Mouse (Mus musculus) forebrain, embryonic 12.5 days (tissue): ENCODE measurements at regions not wholly inside any gene's neighbourhood (a gene's known extent, or its start where the extent isn't known, plus 50 kb on each side); places are given as distances from the start of the nearest gene placed in this dataset.

ENCODE experiments used
- ATAC-seq: fragments of 200-750 bp; cut with Nextera tagmentation; 2 replicates; pipeline ENCODE4 v1.8.0; 2017; ENCODE audit warnings: moderate TSS enrichment; ENCODE audit not compliant: low FRiP score
- H3K27ac ChIP-seq: fragments of 300-500 bp; sonication (generic); 2 replicates; pipeline ENCODE4 v1.5.1; 2016; ENCODE audit warnings: mild to moderate bottlenecking
- H3K27me3 ChIP-seq: fragments of 300-500 bp; sonication (generic); 2 replicates; pipeline ENCODE4 v1.6.1; 2016; ENCODE audit warnings: mild to moderate bottlenecking
- H3K36me3 ChIP-seq: fragments of 300-500 bp; sonication (generic); replicated peaks from 2 replicates; pipeline ENCODE4 v1.6.1; 2016; ENCODE audit warnings: mild to moderate bottlenecking
- H3K4me1 ChIP-seq: fragments of 300-500 bp; sonication (generic); 2 replicates; pipeline ENCODE4 v1.6.1; 2016
- H3K4me2 ChIP-seq: fragments of 300-500 bp; sonication (generic); 2 replicates; pipeline ENCODE4 v1.6.1; 2016; ENCODE audit warnings: mild to moderate bottlenecking, moderate library complexity
- H3K4me3 ChIP-seq: fragments of 300-500 bp; sonication (generic); replicated peaks from 2 replicates; pipeline ENCODE4 v1.5.1; 2016; ENCODE audit warnings: mild to moderate bottlenecking
- H3K9ac ChIP-seq: fragments of 300-500 bp; sonication (generic); 2 replicates; pipeline ENCODE4 v1.6.1; 2016; ENCODE audit warnings: mild to moderate bottlenecking
- H3K9me3 ChIP-seq: fragments of 300-500 bp; sonication (generic); 2 replicates; pipeline ENCODE4 v1.6.1; 2016
- WGBS: fragments of 180-500 bp; shearing (Covaris S2); methylation state at CpG from one replicate; pipeline ENCODE4 v1.1.7; 2016; 5-methylcytosine and 5-hydroxymethylcytosine counted together

DNA sequence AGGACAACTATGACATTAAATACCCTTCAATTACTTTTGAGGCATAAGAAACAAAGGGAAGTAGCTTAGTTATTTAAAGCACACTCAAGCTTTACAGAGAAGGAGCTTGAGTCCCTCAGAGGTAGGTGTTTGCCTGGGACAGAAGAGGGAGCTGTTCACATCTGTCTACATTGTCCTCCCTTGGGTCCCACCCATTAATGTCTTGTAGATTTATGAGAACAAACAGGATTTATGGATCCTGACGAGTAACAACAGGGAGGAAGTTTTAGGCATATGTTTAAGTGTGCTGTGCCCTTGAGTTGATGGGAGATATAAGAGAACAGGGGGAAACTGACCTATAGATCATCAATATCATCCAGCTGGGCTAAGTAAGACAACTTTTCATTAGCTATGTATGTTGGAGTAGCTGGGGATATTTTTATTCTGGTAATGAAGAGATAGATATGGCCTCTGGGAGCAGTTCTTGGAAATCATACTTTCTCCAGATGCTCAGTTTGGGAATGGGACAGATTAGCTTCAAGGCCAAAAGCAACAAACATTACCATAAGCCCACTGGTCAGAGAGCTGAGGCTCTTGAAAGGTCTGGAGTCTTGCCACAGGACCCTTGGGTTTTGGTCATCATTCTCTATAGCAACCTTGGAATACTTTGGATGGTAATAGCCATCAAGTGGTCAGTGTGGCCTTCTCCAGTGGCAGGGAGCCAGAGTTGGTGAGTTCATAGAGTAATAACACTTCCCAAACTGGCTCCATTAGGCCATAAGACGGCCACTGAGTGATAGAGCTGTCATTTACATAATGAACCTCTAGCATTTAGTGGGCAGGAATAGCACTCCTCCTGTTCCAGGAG lies 487.3 kb downstream of the Meis1 start:
- 76% methylated on average over 2 of the region's 2 CpGs for WGBS
- H3K27ac ChIP-seq, result no peak overlapping the region
- no peak overlapping the region for H3K4me3 ChIP-seq
- H3K27me3 ChIP-seq, result no peaks in the 10 kb centered on the region
- H3K36me3 ChIP-seq, result no peaks in the 10 kb centered on the region
- H3K4me2 ChIP-seq, result no peak overlapping the region
- H3K9me3 ChIP-seq, result no peaks in the 10 kb centered on the region
- no peaks in the 10 kb centered on the region for H3K4me1 ChIP-seq
- no peak for ATAC-seq
- H3K9ac ChIP-seq, result no peak overlapping the region

- Histone ChIP-seq H3K9me3 (no peaks in the 10 kb centered on the region), H3K27ac (no peak overlapping the region), H3K9ac (no peak overlapping the region), H3K4me2 (no peak overlapping the region), H3K36me3 (no peaks in the 10 kb centered on the region), H3K27me3 (no peaks in the 10 kb centered on the region), H3K4me1 (no peaks in the 10 kb centered on the region), H3K4me3 (no peak overlapping the region)
- WGBS, result 70% methylated on average over 4 of the region's 4 CpGs
- no peak for ATAC-seq
Measured at GRCm38 (mm10) chr11:18528568-18528967, 490.2 kb downstream of the Meis1 start.

GRCm38 (mm10) chr11:18495108-18495757 lies 523.6 kb downstream of the Meis1 start:
- Histone ChIP-seq H3K27me3 (no peaks in the 10 kb centered on the region), H3K36me3 (no peaks in the 10 kb centered on the region), H3K4me2 (no peak overlapping the region), H3K9me3 (no peaks in the 10 kb centered on the region), H3K4me1 (0 out of 2 replicates have a peak, but pooled peaks cover 4% of the 10 kb centered on the region), H3K9ac (no peak overlapping the region), H3K4me3 (no peak overlapping the region), H3K27ac (no peak overlapping the region)
- 55% methylated on average over 6 of the region's 6 CpGs for WGBS
- ATAC-seq, result no peak

DNA sequence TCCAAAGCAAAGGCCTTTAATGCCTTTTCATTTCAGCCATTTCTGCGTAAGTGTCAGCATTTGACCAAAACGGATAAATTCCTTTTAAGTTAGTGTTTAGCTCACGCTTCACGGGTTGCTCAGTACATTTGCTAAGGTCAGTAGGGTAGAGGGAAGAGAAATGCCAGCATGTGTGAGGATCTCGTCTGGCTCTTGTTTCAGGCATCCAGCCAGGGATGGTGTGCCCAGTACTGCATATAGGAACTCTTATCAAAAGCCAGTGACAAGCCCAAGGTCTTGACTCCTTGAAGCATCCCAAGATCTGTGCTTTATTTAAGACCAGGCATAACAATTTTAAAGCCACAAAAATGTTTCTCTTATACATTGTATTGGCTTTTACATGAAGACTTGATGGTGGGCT lies 524.8 kb downstream of the Meis1 start:
- Histone ChIP-seq H3K4me2 (no peak overlapping the region), H3K9ac (no peak overlapping the region), H3K27ac (no peak overlapping the region), H3K4me1 (0 out of 2 replicates have a peak, but pooled peaks cover 4% of the 10 kb centered on the region), H3K27me3 (no peaks in the 10 kb centered on the region), H3K36me3 (no peaks in the 10 kb centered on the region), H3K4me3 (no peak overlapping the region), H3K9me3 (no peaks in the 10 kb centered on the region)
- no peak for ATAC-seq
- 26% methylated on average over 5 of the region's 5 CpGs for WGBS

GRCm38 (mm10) chr11:18493086-18493485 lies 525.7 kb downstream of the Meis1 start:
- Histone ChIP-seq H3K9me3 (no peaks in the 10 kb centered on the region), H3K4me2 (no peak overlapping the region), H3K9ac (no peak overlapping the region), H3K27me3 (no peaks in the 10 kb centered on the region), H3K36me3 (no peaks in the 10 kb centered on the region), H3K27ac (no peak overlapping the region), H3K4me1 (0 out of 2 replicates have a peak, but pooled peaks cover 4% of the 10 kb centered on the region), H3K4me3 (no peak overlapping the region)
- no peak for ATAC-seq
- 15% methylated on average over 2 of the region's 2 CpGs for WGBS

DNA sequence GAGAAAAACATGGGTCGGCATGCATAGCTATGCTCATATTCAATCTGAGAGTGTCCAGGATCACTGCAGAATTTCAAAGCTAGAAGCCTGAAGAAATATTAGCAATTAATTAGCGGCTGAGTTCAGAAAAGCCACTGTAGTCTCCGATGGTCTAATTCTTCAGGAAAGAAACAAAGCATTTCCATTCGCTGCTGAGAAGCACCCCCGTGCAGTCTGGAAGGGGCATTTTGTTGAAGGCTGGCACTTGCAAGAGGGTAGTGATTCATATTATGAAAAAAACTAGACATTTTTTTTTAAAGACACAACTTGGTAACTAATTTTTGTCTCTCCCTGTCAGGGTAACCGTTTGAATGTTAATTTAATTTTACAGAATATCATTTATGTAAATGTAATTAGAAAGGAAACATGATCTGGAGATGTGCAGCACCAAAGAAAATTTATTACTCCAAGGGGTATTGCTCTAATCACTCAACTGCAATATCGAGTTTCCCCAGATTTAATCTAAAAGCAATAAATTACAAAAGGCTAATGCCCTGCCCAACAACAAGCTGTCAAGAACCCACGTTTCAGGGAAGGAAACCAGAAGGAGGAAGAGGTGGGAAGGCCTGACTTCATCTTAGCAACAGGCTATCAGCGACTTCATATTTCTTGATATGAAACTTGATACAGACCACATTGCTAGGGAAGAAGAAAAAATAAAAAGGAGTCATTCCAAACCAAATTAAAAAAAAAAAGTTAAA lies 529.1 kb downstream of the Meis1 start:
- no peak overlapping the region for H3K9ac ChIP-seq
- H3K36me3 ChIP-seq, result no peaks in the 10 kb centered on the region
- H3K4me3 ChIP-seq, result no peak overlapping the region
- no peaks in the 10 kb centered on the region for H3K9me3 ChIP-seq
- H3K4me1 ChIP-seq, result 0 out of 2 replicates have a peak, but pooled peaks cover 4% of the 10 kb centered on the region
- ATAC-seq, result no peak
- no peak overlapping the region for H3K27ac ChIP-seq
- WGBS, result 76% methylated on average over 9 of the region's 9 CpGs
- H3K27me3 ChIP-seq, result no peaks in the 10 kb centered on the region
- H3K4me2 ChIP-seq, result no peak overlapping the region

DNA sequence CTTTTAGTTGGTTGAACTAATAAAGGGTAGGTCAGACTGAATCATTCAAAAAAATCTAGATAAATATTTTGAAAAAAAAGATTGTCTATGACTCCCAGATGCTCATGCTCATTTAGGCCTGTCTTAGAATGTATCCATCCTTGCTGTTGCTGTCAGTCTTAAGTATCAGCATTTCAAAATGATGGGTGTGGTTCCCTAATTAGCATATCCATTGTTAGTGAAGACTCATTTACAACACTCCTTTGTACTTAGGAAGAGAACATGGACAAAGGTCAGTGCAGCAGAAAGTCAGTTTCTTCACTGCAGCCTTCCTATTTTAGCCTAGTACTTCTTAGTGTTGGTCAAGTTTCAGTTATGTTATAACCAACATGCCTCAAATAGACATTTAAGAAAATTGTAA lies 525.2 kb upstream of the Etaa1 start:
- Histone ChIP-seq H3K36me3 (no peaks in the 10 kb centered on the region), H3K9me3 (no peaks in the 10 kb centered on the region), H3K4me1 (no peaks in the 10 kb centered on the region), H3K9ac (no peak overlapping the region), H3K4me2 (no peak overlapping the region), H3K27ac (no peak overlapping the region), H3K4me3 (no peak overlapping the region), H3K27me3 (no peaks in the 10 kb centered on the region)
- ATAC-seq, result no peak

DNA sequence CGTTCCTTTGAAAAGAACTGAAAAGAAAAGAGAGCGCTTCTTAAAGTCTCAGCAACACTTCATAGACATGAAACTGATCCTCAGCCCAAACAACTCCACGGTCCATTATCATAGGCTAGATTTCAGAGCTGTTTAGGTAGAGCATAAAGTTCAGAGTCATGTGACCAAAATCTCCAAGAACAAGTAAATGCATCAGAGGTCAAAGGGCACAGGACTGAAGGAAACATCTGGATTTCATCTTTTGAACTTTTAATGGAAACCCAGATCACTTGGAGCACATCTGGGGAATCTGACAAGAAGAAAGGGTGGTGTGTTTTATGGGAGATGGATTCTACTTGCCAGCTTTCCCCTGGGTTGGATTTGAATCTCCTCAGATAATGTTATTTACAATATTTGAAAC lies 497.6 kb upstream of the Etaa1 start:
- no peaks in the 10 kb centered on the region for H3K9me3 ChIP-seq
- no peak for ATAC-seq
- 79% methylated on average over 3 of the region's 3 CpGs for WGBS
- H3K27me3 ChIP-seq, result no peaks in the 10 kb centered on the region
- no peak overlapping the region for H3K4me2 ChIP-seq
- H3K4me1 ChIP-seq, result no peaks in the 10 kb centered on the region
- no peak overlapping the region for H3K27ac ChIP-seq
- no peak overlapping the region for H3K9ac ChIP-seq
- H3K4me3 ChIP-seq, result no peak overlapping the region
- H3K36me3 ChIP-seq, result no peaks in the 10 kb centered on the region

GRCm38 (mm10) chr11:18448879-18449278 lies 495.2 kb upstream of the Etaa1 start:
- Histone ChIP-seq H3K27ac (no peak overlapping the region), H3K36me3 (no peaks in the 10 kb centered on the region), H3K4me1 (no peaks in the 10 kb centered on the region), H3K4me3 (no peak overlapping the region), H3K9ac (no peak overlapping the region), H3K9me3 (no peaks in the 10 kb centered on the region), H3K27me3 (no peaks in the 10 kb centered on the region), H3K4me2 (no peak overlapping the region)
- no peak for ATAC-seq
- WGBS, result 79% methylated on average over 1 of the region's 1 CpGs

DNA sequence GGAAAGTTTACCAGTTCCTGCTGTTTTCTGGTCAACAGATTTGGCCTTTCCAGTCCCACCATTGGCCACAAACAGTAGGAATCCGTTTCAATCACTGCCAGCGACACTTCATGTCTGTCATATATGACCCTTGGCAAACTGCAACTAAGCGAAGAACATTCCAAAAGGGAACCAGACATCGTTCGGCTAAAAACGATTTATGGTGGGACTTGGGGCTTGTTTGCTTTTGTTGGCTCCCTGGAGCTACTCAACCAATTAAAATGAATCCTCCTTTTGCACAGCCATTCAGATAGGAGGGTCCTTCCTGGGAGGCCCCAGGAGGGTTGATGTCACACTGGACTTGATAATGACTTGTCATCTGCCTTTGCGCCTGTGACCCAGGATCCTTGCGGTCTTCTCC lies 490.9 kb upstream of the Etaa1 start:
- ATAC-seq, result no peak
- WGBS, result 81% methylated on average over 8 of the region's 8 CpGs

GRCm38 (mm10) chr11:18444101-18444500 lies 490.4 kb upstream of the Etaa1 start:
- WGBS, result 62% methylated on average over 5 of the region's 5 CpGs
- H3K9me3 ChIP-seq, result no peaks in the 10 kb centered on the region
- no peak overlapping the region for H3K4me3 ChIP-seq
- H3K27ac ChIP-seq, result no peak overlapping the region
- H3K9ac ChIP-seq, result no peak overlapping the region
- ATAC-seq, result no peak
- H3K4me2 ChIP-seq, result no peak overlapping the region
- H3K4me1 ChIP-seq, result no peaks in the 10 kb centered on the region
- H3K36me3 ChIP-seq, result no peaks in the 10 kb centered on the region
- no peaks in the 10 kb centered on the region for H3K27me3 ChIP-seq

More for the DNA sequence above, 490.9 kb upstream of the Etaa1 start:
- no peaks in the 10 kb centered on the region for H3K4me1 ChIP-seq
- no peak overlapping the region for H3K4me3 ChIP-seq
- H3K9ac ChIP-seq, result no peak overlapping the region
- no peaks in the 10 kb centered on the region for H3K36me3 ChIP-seq
- no peak overlapping the region for H3K4me2 ChIP-seq
- no peaks in the 10 kb centered on the region for H3K27me3 ChIP-seq
- H3K9me3 ChIP-seq, result no peaks in the 10 kb centered on the region
- no peak overlapping the region for H3K27ac ChIP-seq

GRCm38 (mm10) chr11:18443156-18443555 lies 489.5 kb upstream of the Etaa1 start:
- no peaks in the 10 kb centered on the region for H3K4me1 ChIP-seq
- ATAC-seq, result no peak
- H3K36me3 ChIP-seq, result no peaks in the 10 kb centered on the region
- H3K27ac ChIP-seq, result no peak overlapping the region
- H3K9ac ChIP-seq, result no peak overlapping the region
- 83% methylated on average over 2 of the region's 2 CpGs for WGBS
- H3K9me3 ChIP-seq, result no peaks in the 10 kb centered on the region
- H3K4me2 ChIP-seq, result no peak overlapping the region
- H3K4me3 ChIP-seq, result no peak overlapping the region
- H3K27me3 ChIP-seq, result no peaks in the 10 kb centered on the region
